Mouse (Mus musculus) lung, postnatal 0 days (tissue): ENCODE results near the gene Plpp3. TPM values are rescaled to one million over a fixed set of nuclear protein-coding genes. Genes with fewer than 3 reads are reported as not detected.
A peak's percentile ranks its signal among the peaks of the same experiment; 100 is the strongest.

Experiments
- ATAC-seq: fragments of 200-750 bp; cut with Nextera tagmentation; 2 replicates; pipeline ENCODE4 v1.8.0; 2017; ENCODE audit warnings: moderate library complexity
- DNase-seq: peaks from one replicate; pipeline ENCODE4 v3.0.0-alpha.2; 2016; ENCODE audit warnings: low spot score
- H3K27ac ChIP-seq: fragments of 300-500 bp; sonication (generic); 2 replicates; pipeline ENCODE4 v1.5.1; 2014; ENCODE audit warnings: antibody characterized with exemption, mild to moderate bottlenecking, low read length, mixed read lengths
- H3K27me3 ChIP-seq: fragments of 300-500 bp; sonication (generic); replicated peaks from 2 replicates; pipeline ENCODE4 v1.6.1; 2014; ENCODE audit warnings: low read length, mixed read lengths; ENCODE audit not compliant: insufficient read depth
- H3K36me3 ChIP-seq: fragments of 300-500 bp; sonication (generic); 2 replicates; pipeline ENCODE4 v1.6.1; 2014; ENCODE audit warnings: low read length, mixed read lengths; ENCODE audit not compliant: insufficient read depth
- H3K4me1 ChIP-seq: fragments of 300-500 bp; sonication (generic); 2 replicates; pipeline ENCODE4 v1.6.1; 2014; ENCODE audit warnings: antibody characterized with exemption, low read depth, low read length, mixed read lengths; ENCODE audit not compliant: insufficient read depth
- H3K4me2 ChIP-seq: fragments of 300-500 bp; sonication (generic); replicated peaks from 2 replicates; pipeline ENCODE4 v1.6.1; 2014; ENCODE audit warnings: low read depth, mild to moderate bottlenecking, low read length, moderate library complexity, mixed read lengths
- H3K4me3 ChIP-seq: fragments of 300-500 bp; sonication (generic); 2 replicates; pipeline ENCODE4 v1.5.1; 2014; ENCODE audit warnings: low read depth, low read length
- H3K9ac ChIP-seq: fragments of 300-500 bp; sonication (generic); replicated peaks from 2 replicates; pipeline ENCODE4 v1.6.1; 2014; ENCODE audit warnings: low read depth, mild to moderate bottlenecking
- H3K9me3 ChIP-seq: fragments of 300-500 bp; sonication (generic); 2 replicates; pipeline ENCODE4 v1.6.1; 2016; ENCODE audit warnings: low read length, mixed read lengths
- CTCF ChIP-seq: IDR thresholded peaks from 2 replicates; pipeline ENCODE4 v1.5.1; 2016; ENCODE audit warnings: antibody characterized with exemption, mild to moderate bottlenecking
- EP300 ChIP-seq: IDR thresholded peaks from 2 replicates; pipeline ENCODE4 v1.6.1; 2016; ENCODE audit warnings: antibody characterized with exemption, mild to moderate bottlenecking, control low read depth
- WGBS: fragments of 180-500 bp; shearing (Covaris S2); extraction: QIAGEN DNeasy Blood & Tissue Kit; methylation state at CpG from one replicate; pipeline ENCODE4 v1.1.7; 2014; 5-methylcytosine and 5-hydroxymethylcytosine counted together
- polyA plus RNA-seq: library from polyadenylated mRNA; unstranded; fragments of >200 nt; fragmentation: Nextera tagmentation; extraction: Ambion mirVana; gene quantifications from 2 replicates; pipeline ENCODE4 v1.2.1, GENCODE M21; 2015

Plpp3 gene
- polyA plus RNA-seq, 1 experiment from 2014 or later: 134 TPM

GRCm38 (mm10) chr4:105162676-105163075 lies 5.5 kb downstream of the Plpp3 start:
- WGBS: 62% methylated on average over 2 of the region's 2 CpGs

GRCm38 (mm10) chr4:105163981-105164411 lies 6.8 kb downstream of the Plpp3 start:
- no peak overlapping the region for H3K27ac ChIP-seq
- 62% methylated on average over 4 of the region's 4 CpGs for WGBS

More at GRCm38 (mm10) chr4:105162676-105163075, 5.5 kb downstream of the Plpp3 start:
- Histone ChIP-seq H3K9ac (no peak overlapping the region), H3K4me2 (no peak overlapping the region), H3K27ac (no peak overlapping the region), H3K4me3 (no peak overlapping the region), H3K4me1 (peaks cover 2% of the 10 kb centered on the region; the same call in 1 of the 2 replicates), H3K27me3 (no peaks in the 10 kb centered on the region), H3K36me3 (0 out of 2 replicates have a peak, but pooled peaks cover 12% of the 10 kb centered on the region), H3K9me3 (no peaks in the 10 kb centered on the region)
- TF ChIP-seq EP300: no peak
- no peak for TF ChIP-seq CTCF
- ATAC-seq (no peak), DNase-seq (no peak)

GRCm38 (mm10) chr4:105164952-105165351 lies 7.8 kb downstream of the Plpp3 start:
- ATAC-seq: no peak
- Histone ChIP-seq H3K9ac (no peak overlapping the region), H3K4me2 (no peak overlapping the region), H3K27ac (no peak overlapping the region), H3K4me3 (no peak overlapping the region), H3K4me1 (peaks cover 8% of the 10 kb centered on the region; the same call in 1 of the 2 replicates), H3K9me3 (no peaks in the 10 kb centered on the region), H3K27me3 (no peaks in the 10 kb centered on the region), H3K36me3 (0 out of 2 replicates have a peak, but pooled peaks cover 12% of the 10 kb centered on the region)
- no peak for DNase-seq
- TF ChIP-seq CTCF: peak; percentile 42
- TF ChIP-seq EP300: no peak
- 90% methylated on average over 6 of the region's 6 CpGs for WGBS

More at GRCm38 (mm10) chr4:105163981-105164411, 6.8 kb downstream of the Plpp3 start:
- no peak overlapping the region for H3K4me2 ChIP-seq
- no peaks in the 10 kb centered on the region for H3K9me3 ChIP-seq
- peaks cover 2% of the 10 kb centered on the region; the same call in 1 of the 2 replicates for H3K4me1 ChIP-seq
- TF ChIP-seq EP300 (no peak), CTCF (no peak)
- no peak for ATAC-seq
- H3K36me3 ChIP-seq: 0 out of 2 replicates have a peak, but pooled peaks cover 12% of the 10 kb centered on the region
- H3K4me3 ChIP-seq: no peak overlapping the region
- H3K27me3 ChIP-seq: no peaks in the 10 kb centered on the region
- no peak overlapping the region for H3K9ac ChIP-seq
- DNase-seq: peak; percentile 21

GRCm38 (mm10) chr4:105169093-105169571 lies 12.0 kb downstream of the Plpp3 start:
- no peak for ATAC-seq
- peak; percentile 24 for DNase-seq
- H3K9ac ChIP-seq: no peak overlapping the region
- H3K36me3 ChIP-seq: no peaks in the 10 kb centered on the region
- H3K4me3 ChIP-seq: no peak overlapping the region
- 30% methylated on average over 7 of the region's 7 CpGs for WGBS
- peaks cover 8% of the 10 kb centered on the region; the same call in 1 of the 2 replicates for H3K4me1 ChIP-seq
- H3K27ac ChIP-seq: no peak overlapping the region
- H3K27me3 ChIP-seq: no peaks in the 10 kb centered on the region
- H3K9me3 ChIP-seq: no peaks in the 10 kb centered on the region
- no peak overlapping the region for H3K4me2 ChIP-seq
- TF ChIP-seq CTCF (no peak), EP300 (no peak)

GRCm38 (mm10) chr4:105169826-105170810 lies 13.0 kb downstream of the Plpp3 start:
- H3K9ac ChIP-seq: no peak overlapping the region
- no peaks in the 10 kb centered on the region for H3K27me3 ChIP-seq
- DNase-seq (no peak), ATAC-seq (no peak)
- TF ChIP-seq EP300: no peak
- TF ChIP-seq CTCF: no peak
- H3K36me3 ChIP-seq: no peaks in the 10 kb centered on the region
- no peak overlapping the region for H3K4me2 ChIP-seq
- H3K4me1 ChIP-seq: peaks cover 7% of the 10 kb centered on the region; the same call in 1 of the 2 replicates
- no peak overlapping the region for H3K4me3 ChIP-seq
- 70% methylated on average over 16 of the region's 16 CpGs for WGBS
- H3K27ac ChIP-seq: no peak overlapping the region
- H3K9me3 ChIP-seq: no peaks in the 10 kb centered on the region

- Histone ChIP-seq H3K36me3 (no peaks in the 10 kb centered on the region), H3K9ac (no peak overlapping the region), H3K27me3 (no peaks in the 10 kb centered on the region), H3K9me3 (no peaks in the 10 kb centered on the region), H3K27ac (no peak overlapping the region), H3K4me2 (no peak overlapping the region), H3K4me1 (peaks cover 6% of the 10 kb centered on the region; the same call in 1 of the 2 replicates), H3K4me3 (no peak overlapping the region)
- no peak; the same call in 1 of the 2 replicates for ATAC-seq
- no peak for DNase-seq
- 73% methylated on average over 9 of the region's 9 CpGs for WGBS
- TF ChIP-seq EP300 (no peak), CTCF (no peak)
Observed at GRCm38 (mm10) chr4:105170811-105171401, 13.8 kb downstream of the Plpp3 start.
